Mouse (Mus musculus): ENCODE measurements around the gene Galnt7. TPM values are rescaled to one million over a fixed set of nuclear protein-coding genes. Genes with fewer than 3 reads are reported as not detected.
"Not testable (repeated sequence)": the region's sequence is repeated elsewhere in the genome, so short reads cannot be mapped to it uniquely, and the experiment has no call there.

Galnt7 gene
- total RNA-seq, 2 experiments from 2014 or later = 8.5 to 9.8 TPM

DNA sequence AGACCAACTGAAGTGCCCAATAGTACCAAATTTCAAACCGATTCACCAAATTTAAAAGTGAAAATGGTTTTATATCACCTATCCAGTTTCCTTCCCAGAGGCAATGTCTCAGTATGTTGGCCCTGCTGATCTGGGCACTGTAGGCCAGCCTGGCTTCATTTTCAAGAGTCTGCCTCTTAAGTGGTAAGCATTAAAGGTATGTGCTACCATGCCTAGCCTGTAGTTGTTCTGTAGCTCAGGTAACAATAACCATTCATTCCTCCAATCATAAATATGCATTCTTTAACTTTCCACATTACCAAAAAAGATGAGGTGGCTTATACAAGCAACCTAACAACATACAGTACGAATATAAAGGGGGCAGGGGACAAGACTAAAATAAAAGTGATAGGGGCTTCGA, 135.1 kb downstream of the Galnt7 start:
- intact Hi-C loops (cut with DNase I) = no loop called here
- no peak for DNase-seq (ENCODE audit: extremely low spot score in 1 of 2, low spot score in 2 of 2)

DNA sequence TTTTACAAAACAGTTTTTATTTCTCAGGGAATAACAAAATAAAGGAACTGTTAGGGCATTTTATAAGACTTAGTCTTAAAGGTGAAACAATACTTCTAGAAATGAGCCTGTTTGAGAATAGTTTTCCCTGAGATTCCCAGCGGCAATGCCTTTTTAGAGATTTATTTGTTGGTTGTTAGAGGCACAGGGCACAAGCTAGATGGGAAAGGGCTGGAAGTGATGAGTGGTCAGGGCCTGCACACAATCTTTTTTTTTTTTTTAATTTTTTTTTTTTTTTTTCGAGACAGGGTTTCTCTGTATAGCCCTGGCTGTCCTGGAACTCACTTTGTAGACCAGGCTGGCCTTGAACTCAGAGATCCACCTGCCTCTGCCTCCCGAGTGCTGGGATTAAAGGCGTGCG, 136.1 kb downstream of the Galnt7 start:
- intact Hi-C loops (cut with DNase I); DNase-seq (ENCODE audit: extremely low spot score in 1 of 2, low spot score in 2 of 2): not testable (repeated sequence)

GRCm38 (mm10) chr8:57513178-57513661, 139.6 kb downstream of the Galnt7 start:
- intact Hi-C loops (cut with DNase I); DNase-seq (ENCODE audit: extremely low spot score in 1 of 2, low spot score in 2 of 2): not testable (repeated sequence)

- intact Hi-C loops (cut with DNase I) = no loop called here
- DNase-seq (ENCODE audit: extremely low spot score in 1 of 2, low spot score in 2 of 2) = peak in 1 of 2 experiments; percentile 64
These were observed 140.4 kb downstream of the Galnt7 start for GRCm38 (mm10) chr8:57512141-57513056.

GRCm38 (mm10) chr8:57511316-57512118, 141.3 kb downstream of the Galnt7 start, which contains the start of gene Hmgb2:
Gene Hmgb2, plus strand, starts transcription at chr8:57511907.
- DNase-seq (ENCODE audit: extremely low spot score in 1 of 2, low spot score in 2 of 2) = peak; percentile 100
- intact Hi-C loops (cut with DNase I) = no loop called here

- no peak for DNase-seq (ENCODE audit: extremely low spot score in 1 of 2, low spot score in 2 of 2)
- intact Hi-C loops (cut with DNase I) = no loop called here
These were observed 142.0 kb downstream of the Galnt7 start for GRCm38 (mm10) chr8:57510791-57511315.

DNA sequence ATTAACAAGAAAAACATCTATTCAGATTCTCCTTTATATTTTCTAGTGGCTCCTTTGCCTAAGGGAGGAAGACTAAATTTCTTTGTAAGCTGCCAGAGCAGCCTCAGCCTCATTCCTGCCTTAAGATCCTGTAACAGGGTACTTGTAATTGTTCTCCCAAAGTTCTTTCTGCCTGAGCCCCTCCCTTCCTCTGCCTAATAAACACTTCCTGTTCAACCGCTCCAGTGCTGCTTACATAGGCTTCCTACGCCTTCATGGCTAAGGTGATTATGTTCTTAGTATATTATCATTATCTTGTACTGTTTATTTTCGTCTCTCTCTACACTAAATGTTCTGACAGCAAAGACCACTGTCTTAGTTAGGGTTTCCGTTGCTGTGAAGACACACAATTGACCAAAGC, 144.2 kb downstream of the Galnt7 start:
- intact Hi-C loops (cut with DNase I) = no loop called here

DNA sequence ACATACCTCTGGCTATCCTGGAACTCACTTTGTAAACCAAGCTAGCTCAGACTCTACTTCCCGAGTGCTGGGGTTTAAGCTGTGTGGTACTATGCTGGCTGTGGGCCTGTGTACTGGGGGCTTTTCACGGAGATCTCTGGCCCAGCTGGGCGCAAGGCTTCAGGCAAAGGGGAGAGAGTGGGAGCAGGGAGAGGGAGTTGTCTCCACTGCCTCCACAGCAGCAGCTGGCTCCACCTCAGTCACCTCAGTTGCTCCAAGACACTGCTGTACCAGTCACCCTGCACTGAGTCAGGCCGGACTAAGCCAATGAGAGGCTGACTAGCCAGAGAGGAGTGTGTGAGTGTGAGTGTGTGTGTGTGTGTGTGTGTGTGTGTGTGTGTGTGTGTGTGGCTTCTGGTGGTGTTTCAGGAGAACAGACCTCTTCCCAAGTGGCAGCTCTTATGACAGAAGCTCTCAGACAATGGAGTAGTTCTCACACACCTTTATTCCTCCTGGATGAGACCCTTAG, 145.2 kb downstream of the Galnt7 start:
- intact Hi-C loops (cut with DNase I) = no loop called here
- DNase-seq (ENCODE audit: extremely low spot score in 1 of 2, low spot score in 2 of 2) = no peak

More for the DNA sequence above, 144.2 kb downstream of the Galnt7 start:
- no peak for DNase-seq (ENCODE audit: extremely low spot score in 1 of 2, low spot score in 2 of 2)

GRCm38 (mm10) chr8:57505500-57505899, 147.3 kb downstream of the Galnt7 start:
- DNase-seq (ENCODE audit: extremely low spot score in 1 of 2, low spot score in 2 of 2); intact Hi-C loops (cut with DNase I): not testable (repeated sequence)

GRCm38 (mm10) chr8:57503641-57504040, 149.2 kb downstream of the Galnt7 start:
- intact Hi-C loops (cut with DNase I) = no loop called here
- peak; percentile 17 to 48 for DNase-seq (ENCODE audit: extremely low spot score in 1 of 2, low spot score in 2 of 2)

- intact Hi-C loops (cut with DNase I) = no loop called here
- peak; percentile 17 to 75 for DNase-seq (ENCODE audit: extremely low spot score in 1 of 2, low spot score in 2 of 2)
These were observed 153.9 kb downstream of the Galnt7 start for GRCm38 (mm10) chr8:57498847-57499511.

DNA sequence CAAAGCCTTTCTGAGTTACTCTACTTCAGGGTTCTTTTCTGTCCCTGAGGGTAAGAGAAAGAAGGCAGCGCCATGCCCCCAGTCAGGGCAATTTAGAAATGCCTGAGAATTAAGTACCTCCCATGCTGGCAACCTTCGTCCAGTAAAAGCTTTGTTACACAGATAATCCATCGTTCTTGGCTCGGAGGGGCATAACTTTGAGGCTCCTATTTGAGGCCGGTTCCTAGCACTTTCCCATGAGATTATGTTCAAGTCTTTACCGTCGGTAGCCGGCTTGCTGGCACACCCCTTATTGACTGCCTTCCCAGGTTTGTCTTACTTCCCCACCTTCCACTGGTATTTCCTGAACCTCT, 154.4 kb downstream of the Galnt7 start:
- intact Hi-C loops (cut with DNase I) = no loop called here
- no peak for DNase-seq (ENCODE audit: extremely low spot score in 1 of 2, low spot score in 2 of 2)

DNA sequence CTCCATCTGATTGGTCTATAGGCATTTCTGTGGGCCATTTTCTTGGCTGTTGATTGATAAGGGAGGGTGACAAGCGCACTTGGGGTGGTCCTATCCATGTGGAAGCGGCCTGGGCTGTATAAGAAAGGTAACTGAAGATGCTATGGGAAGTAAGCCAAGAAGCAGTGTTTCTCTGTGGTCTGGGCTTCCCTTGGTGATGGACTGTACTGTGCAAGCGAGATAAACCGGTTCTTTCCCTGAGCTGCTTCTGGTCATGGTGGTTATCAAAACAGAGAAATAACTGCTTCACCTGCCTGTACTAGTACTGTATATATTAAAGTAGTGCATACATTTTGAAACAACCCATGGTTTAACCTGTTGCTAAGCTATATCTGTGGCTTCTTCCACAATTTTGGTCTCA, 161.0 kb downstream of the Galnt7 start:
- no peak for DNase-seq (ENCODE audit: extremely low spot score in 1 of 2, low spot score in 2 of 2)
- intact Hi-C loops (cut with DNase I) = no loop called here

DNA sequence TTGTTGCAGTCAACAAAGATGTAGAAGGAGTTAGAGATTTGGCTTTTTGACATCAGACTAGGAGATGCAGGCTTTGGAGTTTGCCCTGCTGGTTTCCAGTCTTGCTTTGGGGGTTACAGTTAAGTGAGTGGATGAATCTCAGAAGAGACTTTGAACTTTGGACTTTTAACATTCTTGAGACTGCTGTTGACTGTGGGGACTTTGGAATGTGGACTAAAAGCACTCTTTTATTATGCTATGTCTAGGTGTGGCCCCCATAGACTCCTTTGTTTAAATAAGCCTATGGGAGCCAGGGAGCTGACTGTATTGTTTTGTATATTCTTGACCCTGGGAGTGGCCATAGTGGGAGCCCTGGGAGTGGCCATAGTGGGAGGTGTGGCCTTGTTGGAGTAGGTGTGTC, 162.9 kb downstream of the Galnt7 start:
- intact Hi-C loops (cut with DNase I) = loop anchor here (5.0 kb wide), 2 partner anchors 42 to 58 kb away; no protein-coding TSS in a partner anchor
- no peak for DNase-seq (ENCODE audit: extremely low spot score in 1 of 2, low spot score in 2 of 2)

- DNase-seq (ENCODE audit: extremely low spot score in 1 of 2, low spot score in 2 of 2) = no peak
- intact Hi-C loops (cut with DNase I) = loop anchor here (5.0 kb wide), 2 partner anchors 43 to 57 kb away; no protein-coding TSS in a partner anchor
These were observed 163.5 kb downstream of the Galnt7 start for GRCm38 (mm10) chr8:57489366-57489765.

DNA sequence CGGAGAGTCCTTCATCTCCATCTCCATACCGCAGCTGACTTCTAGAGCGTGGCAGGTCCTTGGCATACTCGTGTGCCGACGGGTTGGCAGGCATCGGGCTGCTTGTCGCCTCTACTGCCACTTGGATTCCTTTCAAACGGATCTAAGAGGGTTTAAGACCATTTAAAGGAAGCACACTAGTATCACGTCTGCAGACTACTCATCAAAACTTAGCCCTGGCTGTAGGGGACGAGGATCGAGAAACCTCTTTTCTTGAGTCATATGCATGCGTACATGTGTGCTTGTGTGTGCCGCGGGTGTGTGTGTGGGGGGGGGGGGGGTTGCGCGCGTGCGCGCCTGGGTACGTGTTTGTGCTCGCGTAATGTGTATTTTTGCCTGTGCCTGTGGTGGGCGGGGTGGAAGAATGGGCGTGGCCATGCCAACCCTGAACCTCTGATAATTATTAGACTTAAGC, 164.5 kb downstream of the Galnt7 start:
- intact Hi-C loops (cut with DNase I) = loop anchor here (5.0 kb wide), 2 partner anchors 44 to 56 kb away; no protein-coding TSS in a partner anchor
- DNase-seq (ENCODE audit: extremely low spot score in 1 of 2, low spot score in 2 of 2) = peak; percentile 15 to 62

DNA sequence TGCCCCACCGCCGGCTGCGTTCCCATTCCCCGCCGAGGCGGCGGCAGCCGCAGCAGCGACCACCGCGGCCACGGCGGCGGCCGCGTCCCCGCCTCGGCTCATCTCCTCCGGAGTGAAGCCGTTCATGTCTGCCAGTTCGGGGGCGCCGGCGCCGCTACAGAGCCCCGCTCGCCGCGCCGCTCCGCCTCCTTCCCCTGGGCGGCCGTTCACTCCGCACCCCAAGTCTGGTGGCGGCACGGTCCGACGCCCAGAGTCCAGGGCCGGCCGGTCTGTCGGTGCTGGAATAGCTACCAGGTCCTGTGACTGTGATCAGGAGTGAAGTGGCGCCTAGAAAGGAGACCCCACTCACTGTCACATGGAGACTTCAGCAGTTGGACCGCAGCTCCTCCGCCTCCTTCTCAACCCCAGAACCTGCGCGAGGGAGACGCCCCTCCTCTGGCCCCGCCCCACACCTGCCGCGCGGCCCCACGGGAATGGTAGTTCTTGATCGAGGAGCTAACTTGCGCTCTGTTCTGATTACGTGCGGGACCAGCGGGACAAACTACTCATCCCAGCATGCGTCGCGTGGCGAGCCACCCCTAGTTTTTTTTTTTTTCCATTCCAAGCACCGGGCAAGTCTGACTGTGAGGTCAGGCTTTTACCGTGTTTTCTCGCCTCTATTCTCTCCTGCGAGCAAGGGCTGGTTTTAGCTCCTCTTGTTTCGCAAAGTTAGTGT, 165.2 kb downstream of the Galnt7 start, which contains the start of gene Sap30:
TSS of gene Sap30 (minus strand) at position 420 of the 715 bp plus-strand sequence.
- DNase-seq (ENCODE audit: extremely low spot score in 1 of 2, low spot score in 2 of 2) = peak; percentile 95 to 98
- intact Hi-C loops (cut with DNase I) = loop anchor here (5.0 kb wide), 2 partner anchors 45 to 55 kb away; no protein-coding TSS in a partner anchor

All from left cerebral cortex, postnatal 10 days (tissue).